Mouse (Mus musculus) spleen, adult 2 months (tissue): ENCODE results near the gene Crtc1.

Experiments
- CTCF ChIP-seq: fragments of 200-500 bp; IDR thresholded peaks from 2 replicates; pipeline ENCODE4 v1.5.1; 2011; ENCODE audit warnings: mild to moderate bottlenecking, inconsistent platforms; ENCODE audit not compliant: insufficient read depth, insufficient read length, insufficient replicate concordance; ENCODE audit errors: extremely low read depth
- POLR2A ChIP-seq: fragments of 200-500 bp; IDR thresholded peaks from 2 replicates; pipeline ENCODE4 v1.6.1; 2011; ENCODE audit warnings: low read depth, low read length, inconsistent platforms

DNA sequence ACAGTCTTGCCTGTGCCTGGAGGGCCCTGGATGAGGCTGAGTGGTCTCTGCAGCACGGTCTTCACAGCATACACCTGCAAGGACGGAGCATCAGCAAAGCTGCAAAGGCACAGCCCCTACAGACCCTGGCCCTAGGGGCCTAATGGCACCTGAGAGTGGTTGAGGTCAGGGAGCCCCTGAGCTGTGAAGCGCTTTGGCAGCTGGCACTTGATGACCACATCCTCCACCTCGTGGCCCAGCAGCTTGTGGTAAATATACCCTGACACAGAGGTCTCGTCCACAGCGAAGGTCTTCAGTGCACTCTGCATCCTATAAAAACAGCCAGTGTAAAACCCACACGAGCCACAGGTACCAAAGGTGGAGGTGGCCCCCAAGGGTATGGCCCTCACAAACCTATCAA lies 100.4 kb downstream of the Crtc1 start:
- TF ChIP-seq CTCF, result no peak
- TF ChIP-seq POLR2A, result no peak
